Mouse (Mus musculus) liver, embryonic 14.5 days (tissue): Measurements from ENCODE around the gene Agbl5.

Experiments used
- CTCF ChIP-seq: IDR thresholded peaks from 2 replicates; pipeline ENCODE4 v1.5.1; 2016; ENCODE audit warnings: antibody characterized with exemption, low read depth, control low read depth
- EP300 ChIP-seq: IDR thresholded peaks from 2 replicates; pipeline ENCODE4 v1.6.1; 2016; ENCODE audit warnings: antibody characterized with exemption, low read depth

- TF ChIP-seq CTCF = no peak
- TF ChIP-seq EP300 = no peak
These were observed 48.8 kb upstream of the Agbl5 start for GRCm38 (mm10) chr5:30839731-30840130.
